ENCODE assay signal across 8 mouse cellular contexts in genomic region chr13:50417389-50418183, GRCm38 (mm10). TPM values are rescaled to one million over a fixed set of nuclear protein-coding genes. Genes with fewer than 3 reads are reported as not detected.
DNase-seq lines count a peak whose midpoint lies in the region; ATAC-seq and TF ChIP-seq lines count a peak whose summit lies in the region.

TSS of gene Fbxw17 (plus strand) at chr13:50417864.

- H3K36me3 ChIP-seq in G1E (replicated peaks) = no peaks in the 10 kb centered on the region
- no peaks in the 10 kb centered on the region for H3K36me3 ChIP-seq in hindbrain, embryonic 11.5 days (ENCODE audit: control insufficient read depth, insufficient read depth, low read length)

- no peak for TF ChIP-seq CTCF in G1E (IDR thresholded peaks at IDR 0.05; ENCODE audit: low read depth, low read length)
- no peak for TF ChIP-seq CTCF in cerebellum, adult 2 months (IDR thresholded peaks at IDR 0.05; ENCODE audit: borderline replicate concordance, insufficient read depth, low read depth, low read length)

- TF ChIP-seq POLR2A in cerebellum, adult 2 months (IDR thresholded peaks at IDR 0.05; ENCODE audit: borderline replicate concordance, insufficient read depth, low read length) = peak; percentile 55; the same call in 1 of the 2 replicates

- H3K27ac ChIP-seq in cerebellum, adult 2 months (ENCODE audit: insufficient read depth, low read length) = no peak within 1 kb of the TSS
- H3K27ac ChIP-seq in hindbrain, embryonic 11.5 days (ENCODE audit: low read depth, low read length) = no peak within 1 kb of the TSS

- WGBS in cerebellum, adult 2 months = 10% methylated on average over 35 of the region's 35 CpGs
- WGBS in hindbrain, embryonic 11.5 days = 12% methylated on average over 35 of the region's 35 CpGs

- H3K4me3 ChIP-seq in G1E (ENCODE audit: low read depth, low read length) = peak within 1 kb of the TSS; percentile 13; the same call in 1 of the 2 replicates
- peak within 1 kb of the TSS; percentile 63 for H3K4me3 ChIP-seq in cerebellum, adult 2 months (replicated peaks; ENCODE audit: insufficient read depth, low read depth, low read length)
- peak within 1 kb of the TSS; percentile 85 for H3K4me3 ChIP-seq in hindbrain, embryonic 11.5 days (ENCODE audit: low read depth, low read length)

- no peak for DNase-seq in G1E (ENCODE audit: low spot score)
- DNase-seq in cerebellum, adult 2 months = peak; percentile 79 to 80
- DNase-seq in frontal cortex, adult 2 months (ENCODE audit: extremely low spot score in 1 of 2, low spot score in 1 of 2) = peak; percentile 64 to 85
- peak; percentile 83 for DNase-seq in hindbrain, embryonic 11.5 days (ENCODE audit: low spot score)
- peak; percentile 70 to 76 for DNase-seq in layer of hippocampus, postnatal 10 days (ENCODE audit: low spot score in 2 of 2)
- peak; percentile 90 for DNase-seq in lung, postnatal 10 days
- peak; percentile 78 for DNase-seq in ovary, postnatal 36 days (ENCODE audit: low spot score)
- peak; percentile 69 for DNase-seq in thymus, postnatal 25 days

- peaks cover 31% of the 10 kb centered on the region for H3K9me3 ChIP-seq in G1E (replicated peaks)
- H3K9me3 ChIP-seq in hindbrain, embryonic 11.5 days (ENCODE audit: control insufficient read depth, low read length) = no peaks in the 10 kb centered on the region

- H3K27me3 ChIP-seq in G1E (ENCODE audit: insufficient read depth, low read length) = no peaks in the 10 kb centered on the region
- H3K27me3 ChIP-seq in cerebellum, adult 2 months (ENCODE audit: control insufficient read depth, insufficient read depth, low read length) = no peaks in the 10 kb centered on the region
- H3K27me3 ChIP-seq in hindbrain, embryonic 11.5 days (ENCODE audit: control insufficient read depth, insufficient read depth, low read length) = no peaks in the 10 kb centered on the region

- H3K9ac ChIP-seq in hindbrain, embryonic 11.5 days (ENCODE audit: low read depth, low read length) = peak within 1 kb of the TSS; percentile 87

- H3K4me2 ChIP-seq in hindbrain, embryonic 11.5 days (replicated peaks; ENCODE audit: low read depth, low read length) = peak within 1 kb of the TSS; percentile 71

- no peak for ATAC-seq in G1E (ENCODE audit: extremely low read depth, insufficient number of reproducible peaks, low FRiP score, poor library complexity, severe bottlenecking)
- ATAC-seq in hindbrain, embryonic 11.5 days (ENCODE audit: low FRiP score) = peak; percentile 98

- no peaks in the 10 kb centered on the region for H3K4me1 ChIP-seq in G1E (ENCODE audit: insufficient read depth, low read depth, low read length)
- no peaks in the 10 kb centered on the region; the same call in 1 of the 2 replicates for H3K4me1 ChIP-seq in cerebellum, adult 2 months (ENCODE audit: control insufficient read depth, insufficient read depth, low read length)
- H3K4me1 ChIP-seq in hindbrain, embryonic 11.5 days (replicated peaks; ENCODE audit: control insufficient read depth, insufficient read depth, low read length) = no peaks in the 10 kb centered on the region

RNA-seq across cellular contexts. Expression of gene Fbxw17, which starts in this region (rescaled TPM):
- total RNA-seq in G1E (2014; fragmentation: Nextera tagmentation) = not detected in 2 replicates
- total RNA-seq in G1E (2017) = 0.22 TPM in 1 of 2 replicates, not detected in the other
- not detected in 2 replicates for polyA plus RNA-seq in G1E (2012)
- polyA plus RNA-seq in cerebellum, adult 2 months (2012; rRNA removed) = 23.7 and 24.3 TPM in 2 replicates
- 18.6 and 24.6 TPM in 2 replicates for polyA plus RNA-seq in frontal cortex, adult 2 months (2012; rRNA removed)
- 34.9 and 36.4 TPM in 2 replicates for polyA plus RNA-seq in hindbrain, embryonic 11.5 days (2014; fragmentation: Nextera tagmentation; extraction: Ambion mirVana)
- total RNA-seq in layer of hippocampus, postnatal 10 days (2021) = 10 to 100 TPM; 21.6 to 22.2 TPM

Comparison
In these comparisons a context has a peak if more than half of its experiments do, and no peak if none do; other contexts are left out.
1. RNA of gene Fbxw17 (total RNA-seq): 21.6 to 22.2 TPM in layer of hippocampus, postnatal 10 days; 0.22 TPM in G1E; every median in the first group is over 10 times any median in the second.
2. RNA of gene Fbxw17 (polyA plus RNA-seq): 34.9 to 36.4 TPM in hindbrain, embryonic 11.5 days, 18.6 to 24.6 TPM in frontal cortex, adult 2 months and 23.7 to 24.3 TPM in cerebellum, adult 2 months; not detected in G1E; every median in the first group is over 10 times any median in the second.
3. H3K4me3 ChIP-seq: peak in every context shown above with its lines; median percentile 85 in hindbrain, embryonic 11.5 days; 63 in cerebellum, adult 2 months; 13 in G1E.